Mouse (Mus musculus) spleen, postnatal 10 days (tissue): ENCODE data around the gene Rab20.
"Not testable (repeated sequence)": the region's sequence is repeated elsewhere in the genome, so short reads cannot be mapped to it uniquely, and the experiment has no call there.

Experiments used
- DNase-seq, 2 experiments: peaks; one replicate each; pipeline ENCODE4 v3.0.0; 2021 to 2022; ENCODE audit warnings: low spot score in 2 of 2

The Rab20 gene

DNA sequence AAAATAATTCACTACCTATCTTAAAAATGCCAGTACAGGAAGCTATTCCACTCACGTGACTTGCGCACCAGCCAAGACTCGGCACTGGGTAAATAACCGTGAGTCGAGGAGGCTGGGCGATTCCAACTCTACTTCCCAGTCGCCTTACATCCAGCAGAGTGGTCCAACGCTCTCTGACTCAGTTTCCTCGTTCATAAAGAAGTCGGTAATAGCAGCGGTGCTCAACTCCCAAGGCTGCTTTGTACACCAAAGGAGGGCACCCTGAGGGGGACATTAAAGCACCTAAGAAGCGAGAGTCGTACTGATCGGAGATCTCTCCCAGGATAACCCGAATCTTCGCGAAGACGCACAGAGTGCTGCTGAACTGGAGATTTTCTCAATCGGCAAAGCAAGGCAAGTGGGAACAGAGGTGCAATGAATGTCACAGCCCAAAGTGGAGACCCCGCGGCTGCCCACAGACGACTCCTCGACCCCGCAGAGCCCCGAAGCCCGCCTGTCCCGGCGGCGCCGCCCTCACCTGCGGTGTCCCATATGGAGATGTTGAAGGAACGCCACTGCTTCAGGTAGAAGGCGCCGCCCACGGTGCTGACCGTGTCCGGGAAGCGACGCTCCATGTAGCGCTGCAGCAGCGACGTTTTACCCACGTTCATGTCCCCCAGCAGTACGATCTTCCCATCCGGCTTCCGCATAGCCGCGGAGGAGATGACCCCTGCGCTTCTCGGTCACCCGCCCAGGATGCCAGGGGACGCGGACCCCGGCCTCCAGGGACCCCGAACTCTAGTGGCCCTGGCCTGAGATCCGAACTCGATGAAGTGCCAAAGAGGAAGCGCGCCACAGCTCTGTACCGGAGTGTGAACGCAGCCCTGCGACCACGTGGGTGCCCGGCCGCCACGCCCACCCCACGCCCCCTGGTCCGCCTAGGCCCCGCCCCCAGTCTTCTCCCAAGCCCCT is at the start of gene Rab20:
Gene Rab20, minus strand, starts transcription at position 900 of the 951 bp plus-strand sequence.
- DNase-seq: peak in 1 of 2 experiments; percentile 68

DNA sequence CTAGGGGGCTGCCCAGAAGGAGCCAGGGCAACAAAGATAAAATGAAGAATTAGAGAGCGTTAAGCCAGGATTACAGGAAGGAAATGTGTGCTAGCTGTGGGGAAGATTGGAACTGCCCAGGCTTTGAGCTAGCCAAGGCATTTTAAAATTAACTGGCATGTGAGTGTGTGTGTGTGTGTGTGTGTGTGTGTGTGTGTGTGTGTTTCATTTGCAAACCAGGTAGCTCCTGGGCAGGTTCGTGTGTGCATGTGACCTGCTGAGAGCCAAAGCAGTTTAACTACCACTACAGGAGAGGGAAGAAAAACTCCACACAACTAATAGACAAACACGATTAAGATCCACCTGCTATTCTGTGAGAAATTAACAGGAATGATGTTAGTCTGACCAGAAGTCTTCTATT is 44.8 kb upstream of the Rab20 start:
- DNase-seq: no peak

DNA sequence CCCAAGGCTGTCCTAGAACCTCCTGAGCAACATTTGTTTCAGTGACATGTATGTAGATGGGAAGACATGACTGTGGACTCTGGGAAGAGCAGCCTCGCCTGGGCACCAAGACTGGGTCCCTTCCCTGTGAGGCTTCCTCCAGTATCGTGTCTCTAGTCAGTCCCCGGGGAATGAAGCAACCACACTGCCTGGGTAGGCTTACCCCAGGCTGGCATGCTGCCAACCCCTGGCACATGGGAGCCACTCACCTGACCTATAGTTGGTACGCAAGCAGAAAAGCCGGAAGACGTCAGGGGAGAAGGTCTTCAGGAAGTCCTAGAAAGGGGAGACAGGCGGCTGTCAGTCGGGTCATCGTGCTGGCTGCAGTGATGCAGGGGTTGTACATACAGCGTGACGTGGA is 40.2 kb upstream of the Rab20 start:
- no peak for DNase-seq

DNA sequence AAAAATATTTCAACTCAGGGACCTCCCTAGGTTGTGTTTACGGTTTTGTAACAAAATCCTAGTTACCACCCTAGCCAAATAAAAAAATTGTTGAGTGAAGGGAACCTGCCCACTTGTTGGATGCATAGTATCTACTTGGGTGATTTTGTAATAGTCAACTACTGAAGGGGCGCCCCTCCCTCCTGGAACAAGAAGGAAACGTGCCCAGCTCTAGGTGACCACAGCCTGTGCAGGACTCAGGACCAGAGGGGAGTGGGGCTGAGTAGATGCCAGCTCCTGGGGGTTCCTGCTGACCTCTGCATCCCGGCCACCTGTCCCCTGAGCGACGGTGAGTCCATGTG is 39.5 kb upstream of the Rab20 start:
- no peak for DNase-seq

DNA sequence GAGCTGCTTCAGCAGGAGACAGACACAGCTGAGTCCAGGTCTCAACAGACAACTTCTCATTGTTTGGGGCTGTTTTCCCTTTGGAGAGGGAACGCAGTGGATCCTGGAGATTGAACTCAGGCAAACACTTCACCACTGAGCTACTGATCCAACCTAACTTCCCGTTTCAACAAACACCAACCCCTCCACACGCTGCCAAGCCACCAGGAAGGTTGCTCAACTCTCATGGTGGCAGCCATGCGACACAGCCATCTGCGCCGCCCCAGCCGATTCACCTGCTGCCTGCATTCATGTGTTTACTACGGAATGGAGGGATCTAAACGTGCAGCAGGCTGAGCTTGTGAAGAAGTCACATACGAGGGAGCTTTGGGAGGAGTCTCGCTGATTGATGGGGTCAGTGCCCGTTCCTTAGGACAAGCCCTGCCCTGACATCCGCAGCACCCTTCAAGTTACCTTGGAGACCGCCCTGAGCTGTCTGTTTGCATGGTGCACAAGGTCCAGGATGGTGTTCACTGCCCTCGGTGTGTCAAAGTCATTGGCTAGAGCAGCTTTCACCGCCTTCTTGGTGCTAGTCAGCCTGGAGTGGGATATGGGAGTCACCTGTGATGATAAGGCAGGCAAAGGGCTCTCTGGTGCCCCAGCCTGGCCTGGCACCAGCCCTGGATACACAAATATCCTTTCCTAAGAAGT is 39.0 kb upstream of the Rab20 start:
- DNase-seq: no peak

DNA sequence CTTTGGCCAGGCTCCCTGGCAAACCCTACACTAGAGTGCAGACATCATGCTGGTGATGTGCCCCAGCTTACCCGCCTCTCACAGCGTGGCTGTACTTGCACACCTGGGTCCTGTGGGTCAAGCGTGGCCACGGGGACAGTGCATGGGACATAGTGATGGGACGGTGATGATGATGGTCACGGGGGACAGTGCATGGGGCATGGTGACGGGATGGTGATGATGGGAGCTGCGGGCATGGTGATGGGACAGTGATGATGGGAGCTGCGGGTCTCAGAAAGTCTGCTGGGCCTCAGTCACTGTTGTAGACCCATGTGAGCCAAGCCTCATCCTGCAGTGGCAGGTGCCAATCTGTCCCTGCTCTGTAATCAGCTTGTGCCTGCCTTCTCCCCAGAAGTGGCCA is 37.8 kb upstream of the Rab20 start:
- DNase-seq: no peak

DNA sequence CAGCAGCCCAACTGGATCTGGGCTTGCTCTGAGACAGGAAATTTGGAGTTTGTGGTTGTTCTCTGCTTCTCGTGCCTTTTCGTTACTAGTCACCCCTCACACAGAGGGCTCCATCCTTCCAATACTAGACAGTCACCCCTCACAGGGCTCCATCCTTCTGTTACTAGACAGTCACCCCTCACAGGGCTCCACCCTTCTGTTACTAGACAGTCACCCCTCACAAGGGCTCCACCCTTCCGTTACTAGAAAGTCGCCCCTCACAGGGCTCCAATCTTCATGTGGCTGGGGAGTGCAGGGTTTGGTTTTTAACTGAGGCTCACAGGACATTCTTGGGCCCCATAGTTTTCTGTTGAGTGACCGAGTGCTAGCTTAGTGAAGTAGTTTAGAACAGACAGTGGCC is 34.7 kb upstream of the Rab20 start:
- no peak for DNase-seq

DNA sequence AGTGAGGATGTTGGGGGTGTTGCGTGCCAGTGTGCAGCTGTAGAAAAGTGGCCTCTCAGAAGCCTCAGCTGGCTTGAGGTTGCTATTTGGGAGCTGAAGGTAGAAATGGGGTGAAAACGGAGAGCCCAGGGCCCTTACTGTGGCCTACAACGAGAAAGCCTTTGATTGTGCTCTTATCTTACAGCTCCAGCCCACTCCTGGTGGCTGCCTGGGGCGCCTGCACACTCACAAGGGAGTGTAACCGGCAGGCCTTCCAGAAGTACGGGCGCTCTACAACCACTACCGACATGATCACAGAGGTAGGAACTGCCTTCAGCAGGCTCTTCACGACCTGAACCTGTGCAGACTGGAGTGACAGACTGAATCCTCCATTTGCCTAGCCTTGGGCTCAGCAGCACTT is 34.2 kb upstream of the Rab20 start:
- no peak for DNase-seq

DNA sequence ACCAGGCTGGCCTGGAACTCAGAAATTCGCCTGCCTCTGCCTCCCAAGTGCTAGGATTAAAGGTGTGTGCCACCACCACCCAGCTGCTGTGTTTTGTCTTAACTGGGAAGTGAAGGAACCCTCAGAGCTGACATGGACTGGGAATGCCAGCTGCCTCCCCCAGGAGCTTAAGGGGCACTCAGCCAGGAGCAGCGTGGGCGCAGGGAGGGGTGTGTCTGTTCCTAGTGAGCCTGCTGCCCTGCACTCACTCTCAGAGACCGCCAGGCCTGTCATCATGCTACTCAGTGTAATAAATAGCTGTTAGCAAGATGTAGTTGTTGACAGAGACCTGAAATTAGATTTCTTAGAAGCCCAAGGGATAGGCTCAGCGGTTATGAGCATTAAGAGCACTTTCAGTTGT is 32.5 kb upstream of the Rab20 start:
- no peak for DNase-seq

DNA sequence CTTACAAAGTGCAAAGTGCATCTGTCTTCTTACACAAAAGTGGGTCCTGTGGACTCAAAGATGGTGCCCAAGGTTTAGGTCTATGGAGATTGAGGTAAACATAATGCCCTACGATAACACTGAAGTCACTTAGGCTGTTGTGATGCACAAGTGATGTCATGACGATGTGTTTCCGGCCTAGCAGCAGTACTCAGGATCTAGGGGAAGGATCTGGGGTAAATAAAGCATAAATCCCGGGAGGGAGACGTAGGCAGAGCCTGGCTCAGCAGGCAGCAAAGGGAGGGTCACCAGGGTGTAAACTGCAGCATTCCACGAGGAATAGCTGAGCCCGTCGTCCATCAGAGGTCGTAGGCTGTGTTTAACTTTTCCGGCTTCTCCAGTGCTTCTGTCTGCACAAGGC is 30.4 kb upstream of the Rab20 start:
- DNase-seq: no peak

DNA sequence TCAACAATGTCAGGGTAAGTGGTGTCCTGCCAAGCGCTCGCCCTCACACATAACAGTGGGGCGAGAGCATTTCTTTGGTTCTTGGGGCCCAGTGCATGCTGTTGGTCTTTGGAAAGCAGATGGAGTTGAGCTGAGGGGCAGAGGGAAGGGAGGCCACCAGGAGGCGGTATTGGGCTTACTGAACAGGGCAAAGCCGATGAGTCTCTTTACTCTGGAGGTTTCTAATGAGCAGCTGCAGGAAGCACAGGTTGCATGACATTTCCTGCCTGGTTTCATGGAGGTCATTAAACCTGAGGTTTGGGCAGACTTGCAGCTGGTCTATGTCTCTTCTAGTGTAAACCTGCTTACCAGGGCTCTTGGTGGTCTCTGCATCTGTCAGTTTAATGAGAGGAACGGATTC is 28.3 kb upstream of the Rab20 start:
- peak; percentile 39 to 82 for DNase-seq

DNA sequence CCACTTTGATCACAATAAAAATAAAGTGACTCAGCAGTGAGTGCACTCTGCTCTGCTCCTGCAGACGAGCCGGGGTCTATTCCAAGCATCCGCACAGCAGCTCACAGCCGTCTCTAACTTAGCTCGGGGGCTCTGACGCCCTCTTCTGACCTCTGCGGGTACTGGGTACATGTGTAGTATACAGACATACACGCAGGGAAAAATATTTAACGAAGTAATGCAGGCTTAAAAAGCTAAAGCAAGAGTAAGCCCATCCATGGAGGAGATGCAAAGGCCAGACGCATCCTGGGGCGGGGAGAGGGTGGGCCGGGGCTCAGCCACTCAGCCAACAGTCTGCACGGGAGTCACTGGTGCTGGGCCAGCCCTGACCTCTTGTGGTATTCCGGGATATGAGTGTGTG is 27.6 kb upstream of the Rab20 start:
- DNase-seq: no peak

DNA sequence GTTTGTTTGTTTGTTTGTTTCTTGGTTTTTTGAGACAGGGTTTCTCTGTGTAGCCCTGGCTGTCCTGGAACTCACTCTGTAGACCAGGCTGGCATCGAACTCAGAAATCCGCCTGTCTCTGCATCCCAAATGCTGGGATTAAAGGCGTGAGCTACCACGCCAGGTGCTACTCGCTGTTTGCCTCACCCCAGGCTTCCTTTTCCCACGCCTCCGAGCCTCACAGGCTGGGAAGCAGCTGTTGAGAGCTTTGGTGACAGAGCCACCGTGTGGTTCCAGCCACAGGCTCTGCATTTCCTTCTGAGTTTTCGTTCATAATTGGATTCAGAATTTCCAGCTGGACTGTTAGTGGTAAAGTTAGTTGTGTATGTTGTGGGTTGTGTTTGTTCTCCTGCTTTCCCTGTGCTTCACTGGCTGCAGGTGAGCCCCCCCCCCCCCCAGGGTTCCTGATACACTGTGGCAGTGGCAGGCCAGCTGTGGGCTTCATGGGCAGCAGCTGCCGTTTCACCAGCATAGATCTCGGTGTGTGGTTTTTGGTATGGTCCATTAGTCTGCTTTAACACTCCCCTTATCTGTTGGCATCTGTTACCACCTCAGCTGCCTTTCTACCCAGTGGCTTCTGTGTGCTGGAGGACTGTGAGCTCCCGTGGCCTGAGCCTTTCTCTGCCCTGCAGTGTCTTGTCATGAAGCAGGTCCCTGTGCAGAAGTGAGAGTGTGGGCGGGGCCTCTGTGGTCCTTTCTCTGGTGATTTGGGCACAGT is 25.1 kb upstream of the Rab20 start:
- no peak for DNase-seq

DNA sequence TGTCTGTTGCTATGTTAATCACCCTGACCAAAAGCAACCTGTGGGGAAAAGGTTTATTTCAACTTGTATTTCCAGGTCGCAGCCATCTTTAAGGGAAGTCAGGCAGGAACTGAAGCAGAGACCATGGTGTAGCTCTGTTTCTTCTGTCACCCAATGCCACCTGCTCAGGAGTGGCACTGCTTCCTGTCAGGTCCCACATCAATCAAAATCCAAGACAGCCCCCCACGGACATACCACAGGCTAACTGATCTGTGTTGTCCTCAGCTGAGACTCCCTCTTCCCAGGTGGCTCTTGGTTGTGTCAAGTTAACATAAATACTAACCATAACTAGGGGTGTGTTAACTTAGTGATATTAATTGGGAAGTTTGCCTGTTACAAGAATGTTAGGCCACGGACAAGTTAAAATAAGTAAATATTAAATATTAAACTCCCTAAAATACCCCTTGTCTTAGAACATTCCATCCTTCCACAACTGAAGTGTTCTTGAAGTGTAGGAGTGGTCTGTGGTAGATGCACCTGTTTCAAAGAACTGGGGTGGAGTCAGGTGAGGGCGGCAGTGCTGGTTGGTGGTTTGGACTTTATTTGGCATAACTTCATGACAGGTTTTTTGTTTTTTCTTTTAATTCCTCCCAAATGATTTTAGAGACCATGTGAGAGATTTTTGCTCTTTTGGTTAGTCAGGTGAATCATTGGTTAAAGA is 20.4 kb upstream of the Rab20 start:
- DNase-seq: no peak

DNA sequence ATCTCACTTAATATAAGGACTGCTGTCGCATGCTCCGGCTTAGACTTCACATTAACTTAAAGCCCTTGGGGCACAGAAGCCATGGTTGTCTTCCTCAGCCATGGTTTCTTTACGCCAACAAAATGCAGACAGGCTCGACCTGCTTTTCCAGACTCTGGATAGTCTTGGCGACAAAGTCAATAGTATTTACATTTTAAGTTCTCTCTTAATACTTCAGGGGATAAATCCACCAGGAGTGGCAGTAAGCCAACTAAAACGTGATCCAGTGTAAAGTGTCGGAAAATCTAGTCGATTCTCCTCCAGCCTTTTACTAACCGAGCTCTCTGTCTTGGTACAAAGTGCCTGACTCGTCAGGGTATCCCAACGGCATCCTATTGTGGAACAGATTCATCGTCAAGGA is 19.8 kb upstream of the Rab20 start:
- DNase-seq: no peak

DNA sequence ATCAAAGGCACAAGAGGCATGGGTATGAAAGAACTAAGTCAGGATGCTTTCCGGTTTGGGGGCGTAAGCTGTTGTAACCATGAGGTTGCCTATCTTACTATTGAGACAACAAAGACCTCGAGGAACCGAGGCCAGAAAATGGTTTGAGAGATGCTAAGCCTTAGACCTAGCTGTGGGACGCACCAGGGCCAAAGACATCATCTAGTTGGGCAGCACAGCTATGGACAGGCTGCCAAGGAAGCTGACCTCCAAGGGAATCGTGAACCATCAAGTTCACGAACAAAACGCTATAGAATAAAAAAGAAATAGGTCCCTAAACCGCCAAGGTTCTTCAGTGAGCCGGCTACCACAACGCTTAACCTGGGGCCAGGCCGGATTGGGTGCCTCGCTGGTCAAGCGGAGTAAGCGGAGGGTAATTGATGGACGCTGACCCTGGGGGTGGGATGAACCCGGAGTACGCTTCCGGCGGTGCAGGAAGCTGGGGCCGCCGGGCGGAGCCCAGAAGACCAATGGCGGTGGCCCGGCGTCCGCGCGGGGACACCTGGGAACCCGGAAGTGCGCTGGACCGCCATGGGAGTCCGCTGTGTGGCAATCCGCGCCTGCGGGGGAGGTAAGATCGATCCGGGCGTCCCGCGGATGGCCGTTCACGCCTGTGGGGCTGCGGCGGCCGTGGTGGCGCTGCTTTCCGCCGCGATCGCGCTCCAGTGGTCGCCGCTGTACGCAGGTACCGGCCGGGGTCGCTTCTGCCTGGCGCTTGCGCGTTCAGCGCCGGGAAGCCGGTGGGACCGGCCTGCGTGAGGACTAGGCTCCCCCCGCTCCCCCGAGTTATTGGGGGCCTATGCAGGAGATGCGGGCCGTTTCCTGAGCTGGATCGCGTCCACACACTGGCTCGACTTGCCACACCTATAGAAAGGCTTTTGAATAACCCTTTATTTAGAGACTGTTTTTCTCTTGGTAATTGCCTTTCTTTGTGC is 18.8 kb upstream of the Rab20 start, which contains the start of gene Naxd:
Gene Naxd, plus strand, starts transcription at position 490 of the 974 bp plus-strand sequence.
- DNase-seq: peak; percentile 68 to 89

DNA sequence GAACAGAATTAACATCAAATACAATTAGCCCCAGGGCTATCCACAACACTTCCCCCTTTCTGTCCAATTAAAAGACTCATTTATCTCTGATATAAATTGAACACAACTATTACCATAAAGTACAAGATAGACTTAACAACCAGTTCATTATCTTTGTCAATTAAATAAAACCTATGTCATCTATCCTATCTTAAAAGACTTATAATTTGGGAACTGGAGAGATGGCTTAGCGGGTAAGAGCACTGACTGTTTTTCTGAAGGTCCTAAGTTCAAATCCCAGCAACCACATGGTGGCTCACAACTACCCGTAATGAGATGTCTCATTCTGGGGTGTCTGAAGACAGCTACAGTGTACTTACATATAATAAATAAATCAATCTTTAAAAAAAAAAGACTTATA is 13.8 kb upstream of the Rab20 start:
- DNase-seq: not testable (repeated sequence)

DNA sequence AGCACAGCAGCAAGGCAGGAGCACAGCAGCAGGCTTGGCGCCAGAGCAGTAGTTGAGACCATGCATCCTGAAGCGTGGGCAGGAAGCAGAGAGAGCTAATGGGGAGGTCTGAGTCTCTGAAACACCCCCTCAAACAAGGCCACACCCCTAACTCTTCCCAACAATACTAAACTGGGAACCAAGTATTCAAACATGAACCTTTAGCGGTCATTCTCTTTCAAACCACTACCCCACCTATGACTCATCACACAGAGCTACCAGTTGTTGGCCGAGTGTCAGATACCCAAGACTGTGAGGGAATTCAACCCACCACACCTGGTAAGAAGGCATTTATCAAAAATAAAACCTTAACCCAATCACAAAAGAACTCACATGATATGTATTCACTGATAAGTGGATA is 8.7 kb upstream of the Rab20 start:
- no peak for DNase-seq

DNA sequence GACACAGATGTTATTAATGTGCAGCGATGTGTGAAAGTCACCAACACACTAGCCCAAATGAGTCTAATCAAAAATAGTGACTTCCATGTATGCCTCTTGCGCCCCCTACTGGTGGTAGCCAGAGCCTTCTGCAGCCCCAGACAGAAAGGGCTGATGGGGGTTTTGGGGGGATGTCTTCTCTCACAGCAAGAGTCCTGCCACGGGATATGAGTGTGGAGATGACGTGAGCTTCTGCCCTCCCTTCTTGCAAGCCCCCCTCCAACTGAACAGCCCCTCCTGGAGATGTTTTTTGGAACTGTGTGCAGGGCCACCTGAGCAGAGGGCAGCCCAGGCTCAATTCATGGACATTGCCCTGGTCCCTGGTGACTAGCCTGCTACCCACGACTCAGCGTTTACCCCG is 7.6 kb upstream of the Rab20 start:
- DNase-seq: peak; percentile 46 to 80

DNA sequence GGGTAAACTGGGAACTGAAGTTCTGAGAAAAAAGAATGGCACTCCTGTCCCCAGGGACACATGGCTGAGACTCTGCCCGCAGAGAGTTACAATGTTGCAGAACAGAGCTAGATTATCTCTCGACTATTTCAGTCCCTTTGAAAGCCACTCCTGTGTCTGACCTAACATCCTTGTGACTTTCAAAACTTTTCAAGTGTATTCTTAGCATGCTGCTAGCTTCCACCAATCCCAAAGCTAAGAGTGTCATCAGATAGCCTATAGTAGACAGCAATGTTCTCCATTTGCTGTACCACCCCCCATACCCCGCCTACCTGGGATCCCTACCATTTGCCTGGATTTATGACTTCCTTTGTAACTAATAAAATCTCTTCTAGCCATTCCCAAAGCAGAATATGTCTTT is 4.0 kb upstream of the Rab20 start:
- DNase-seq: no peak

DNA sequence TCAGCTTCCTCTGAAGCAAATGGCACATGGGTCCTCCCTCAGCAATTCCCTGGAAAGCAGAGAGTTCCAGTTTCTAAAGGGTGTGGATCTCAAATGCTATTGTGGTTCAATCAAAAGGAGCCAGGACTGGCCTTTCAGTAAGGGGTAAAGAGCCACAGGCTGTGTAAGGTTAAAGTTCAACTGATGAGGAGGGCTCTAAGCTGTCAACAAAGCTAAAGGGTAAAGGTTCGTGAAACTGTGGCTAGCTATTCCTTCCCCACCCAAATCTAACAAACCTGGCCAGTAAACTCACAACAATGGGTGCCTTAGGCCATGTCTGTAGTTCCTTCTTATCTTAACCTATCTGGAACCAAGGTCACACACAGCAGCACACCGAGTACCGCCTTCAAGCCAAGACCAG is 3.4 kb upstream of the Rab20 start:
- DNase-seq: no peak
